Mouse (Mus musculus) embryonic facial prominence, embryonic 14.5 days (tissue): ENCODE measurements around the gene 2410004B18Rik. TPM values are rescaled to one million over a fixed set of nuclear protein-coding genes. Genes with fewer than 3 reads are reported as not detected.

Source experiments
- ATAC-seq: fragments of 200-750 bp; cut with Nextera tagmentation; 2 replicates; pipeline ENCODE4 v1.8.0; 2017; ENCODE audit warnings: low read depth, moderate number of reproducible peaks, moderate TSS enrichment
- DNase-seq: peaks from one replicate; pipeline ENCODE4 v3.0.0-alpha.2; 2015; ENCODE audit warnings: low spot score
- H3K27ac ChIP-seq: fragments of 300-500 bp; sonication (generic); replicated peaks from 2 replicates; pipeline ENCODE4 v1.5.1; 2014; ENCODE audit warnings: low read depth, mild to moderate bottlenecking, low read length, moderate library complexity
- H3K27me3 ChIP-seq: fragments of 300-500 bp; sonication (generic); replicated peaks from 2 replicates; pipeline ENCODE4 v1.6.1; 2014; ENCODE audit warnings: low read length; ENCODE audit not compliant: control insufficient read depth, insufficient read depth
- H3K36me3 ChIP-seq: fragments of 300-500 bp; sonication (generic); 2 replicates; pipeline ENCODE4 v1.6.1; 2014; ENCODE audit warnings: low read length, mixed read lengths; ENCODE audit not compliant: control insufficient read depth, insufficient read depth
- H3K4me1 ChIP-seq: fragments of 300-500 bp; sonication (generic); 2 replicates; pipeline ENCODE4 v1.6.1; 2014; ENCODE audit warnings: antibody characterized with exemption, low read length; ENCODE audit not compliant: control insufficient read depth, insufficient read depth
- H3K4me2 ChIP-seq: fragments of 300-500 bp; sonication (generic); 2 replicates; pipeline ENCODE4 v1.6.1; 2014; ENCODE audit warnings: low read depth, mild to moderate bottlenecking, low read length, moderate library complexity, mixed read lengths
- H3K4me3 ChIP-seq: fragments of 300-500 bp; sonication (generic); 2 replicates; pipeline ENCODE4 v1.5.1; 2014; ENCODE audit warnings: low read depth, mild to moderate bottlenecking, low read length
- H3K9ac ChIP-seq: fragments of 300-500 bp; sonication (generic); 2 replicates; pipeline ENCODE4 v1.6.1; 2014; ENCODE audit warnings: low read depth, mild to moderate bottlenecking, low read length, moderate library complexity, mixed read lengths
- H3K9me3 ChIP-seq: fragments of 300-500 bp; sonication (generic); 2 replicates; pipeline ENCODE4 v1.6.1; 2016; ENCODE audit warnings: low read length; ENCODE audit not compliant: control insufficient read depth
- WGBS: fragments of 180-500 bp; shearing (Covaris S2); extraction: QIAGEN DNeasy Blood & Tissue Kit; methylation state at CpG from one replicate; pipeline ENCODE4 v1.1.7; 2014; 5-methylcytosine and 5-hydroxymethylcytosine counted together
- polyA plus RNA-seq: library from polyadenylated mRNA; unstranded; fragments of >200 nt; fragmentation: Nextera tagmentation; extraction: Ambion mirVana; gene quantifications from 2 replicates; pipeline ENCODE4 v1.2.1, GENCODE M21; 2014

Gene 2410004B18Rik
- polyA plus RNA-seq, 1 experiment from 2014 or later: 47.3 TPM

DNA sequence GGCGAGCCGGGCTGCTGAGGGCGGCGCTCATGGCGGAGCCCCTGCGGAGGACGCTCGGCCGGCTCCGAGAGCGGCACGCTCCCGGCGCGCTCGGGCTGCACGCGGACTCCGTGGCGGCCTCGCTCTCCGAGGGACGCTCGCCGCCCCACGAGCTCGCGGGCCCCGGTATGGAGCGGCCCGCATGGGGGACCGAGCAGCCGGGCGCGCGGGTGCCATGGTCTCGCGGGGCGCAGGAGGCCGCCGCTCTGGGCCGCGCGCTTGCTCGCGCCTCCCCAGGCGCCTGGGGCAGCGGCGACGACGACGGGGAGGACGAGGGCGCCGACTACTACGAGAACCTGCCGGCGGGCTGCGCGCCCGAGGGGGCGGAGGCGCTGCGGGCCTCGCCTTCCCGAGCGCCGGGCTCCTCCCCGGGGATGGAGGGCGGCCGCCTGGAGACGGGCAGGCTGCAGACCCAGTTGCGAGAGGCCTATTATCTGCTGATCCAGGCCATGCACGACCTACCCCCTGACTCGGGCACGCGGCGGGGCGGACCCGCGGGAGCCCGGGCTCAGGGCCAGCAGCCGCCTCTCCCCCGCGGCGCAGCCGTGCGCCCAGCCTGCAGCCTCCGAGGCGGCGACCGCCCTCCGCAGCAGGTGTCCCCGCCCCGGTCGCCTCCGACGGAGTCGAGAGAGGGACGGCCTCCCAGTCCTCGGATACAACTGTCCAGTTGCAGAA lies 50.3 kb downstream of the 2410004B18Rik start:
- 0% methylated on average over 2 of the region's 101 CpGs for WGBS
- Histone ChIP-seq H3K4me2 (peak overlapping the region; percentile 86), H3K9me3 (no peaks in the 10 kb centered on the region), H3K9ac (peak overlapping the region; percentile 90), H3K4me3 (peak overlapping the region; percentile 77), H3K27me3 (0 out of 2 replicates have a peak, but pooled peaks cover 3% of the 10 kb centered on the region), H3K27ac (peak overlapping the region; percentile 90), H3K36me3 (no peaks in the 10 kb centered on the region), H3K4me1 (peaks cover 11% of the 10 kb centered on the region)
- DNase-seq (peak; percentile 78), ATAC-seq (peak; percentile 86)

DNA sequence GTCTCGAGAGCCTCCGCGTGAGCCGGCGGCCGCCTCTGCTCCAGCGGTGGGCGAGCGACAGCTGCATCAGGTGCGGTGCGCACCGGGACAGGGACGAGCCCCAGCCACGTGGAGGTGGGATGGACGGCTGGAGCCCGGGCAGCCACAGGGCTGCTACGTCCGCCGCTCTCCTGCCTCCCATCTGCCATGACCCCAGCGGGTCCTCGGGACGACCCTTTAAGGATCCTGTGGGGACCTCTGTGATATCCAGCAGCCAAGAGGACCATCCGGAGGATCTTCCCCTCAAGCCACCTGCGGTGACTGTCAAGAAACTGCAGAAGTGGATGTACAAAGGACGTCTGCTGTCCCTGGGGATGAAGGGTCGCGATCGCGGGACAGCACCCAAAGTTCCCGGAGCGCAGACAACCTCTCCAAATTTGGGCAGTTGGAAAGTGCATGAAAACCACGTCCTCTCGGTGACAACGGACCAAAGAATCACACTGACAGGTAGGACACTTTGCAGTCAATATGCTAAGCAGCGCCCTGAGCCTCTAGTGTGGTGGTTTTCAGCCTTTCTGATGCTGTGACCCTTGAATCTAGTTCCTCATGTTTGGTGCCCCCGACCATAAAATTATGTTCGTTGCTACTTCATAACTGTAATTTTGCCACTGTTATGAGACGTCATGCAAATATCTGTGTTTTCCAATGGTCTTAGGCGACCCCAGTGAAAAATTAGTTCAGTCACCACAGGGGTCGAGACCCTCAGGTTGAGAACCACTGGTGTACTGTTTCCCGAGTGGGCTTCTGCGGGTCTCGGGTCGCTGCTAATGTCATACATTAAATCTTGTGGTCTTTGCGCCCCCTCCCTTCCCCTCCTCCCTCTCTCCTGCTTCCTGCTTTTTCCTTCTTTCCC lies 51.1 kb downstream of the 2410004B18Rik start:
- Histone ChIP-seq H3K4me3 (peak overlapping the region; percentile 77), H3K9ac (peak overlapping the region; percentile 90), H3K27ac (peak overlapping the region; percentile 90), H3K4me2 (peak overlapping the region; percentile 86), H3K27me3 (0 out of 2 replicates have a peak, but pooled peaks cover 3% of the 10 kb centered on the region), H3K4me1 (peaks cover 11% of the 10 kb centered on the region), H3K36me3 (no peaks in the 10 kb centered on the region), H3K9me3 (no peaks in the 10 kb centered on the region)
- under 1% methylated on average over 37 of the region's 45 CpGs for WGBS
- ATAC-seq (no peak; the same call in 1 of the 2 replicates), DNase-seq (no peak)

- Histone ChIP-seq H3K4me1 (peaks cover 11% of the 10 kb centered on the region), H3K4me3 (peak overlapping the region; percentile 77), H3K9ac (peak overlapping the region; percentile 90), H3K27ac (no peak overlapping the region), H3K9me3 (no peaks in the 10 kb centered on the region), H3K36me3 (no peaks in the 10 kb centered on the region), H3K27me3 (0 out of 2 replicates have a peak, but pooled peaks cover 3% of the 10 kb centered on the region), H3K4me2 (peak overlapping the region; percentile 86)
- no peak for ATAC-seq
- WGBS: 6% methylated on average over 11 of the region's 11 CpGs
- DNase-seq: peak; percentile 34
Measured at GRCm38 (mm10) chr3:145989576-145990081, 51.8 kb downstream of the 2410004B18Rik start.

GRCm38 (mm10) chr3:145991130-145991529 lies 53.3 kb downstream of the 2410004B18Rik start:
- no peak overlapping the region for H3K27ac ChIP-seq
- DNase-seq (no peak), ATAC-seq (no peak)
- H3K27me3 ChIP-seq: 0 out of 2 replicates have a peak, but pooled peaks cover 3% of the 10 kb centered on the region
- 64% methylated on average over 13 of the region's 13 CpGs for WGBS
- no peaks in the 10 kb centered on the region for H3K9me3 ChIP-seq
- H3K4me3 ChIP-seq: peak overlapping the region; percentile 6; the same call in 1 of the 2 replicates
- H3K36me3 ChIP-seq: no peaks in the 10 kb centered on the region
- H3K4me2 ChIP-seq: peak overlapping the region; percentile 36
- H3K9ac ChIP-seq: no peak overlapping the region
- peaks cover 11% of the 10 kb centered on the region for H3K4me1 ChIP-seq

- H3K4me1 ChIP-seq: peaks cover 11% of the 10 kb centered on the region
- no peaks in the 10 kb centered on the region for H3K9me3 ChIP-seq
- H3K27me3 ChIP-seq: no peaks in the 10 kb centered on the region
- no peak overlapping the region for H3K4me3 ChIP-seq
- ATAC-seq (no peak), DNase-seq (no peak)
- no peak overlapping the region for H3K4me2 ChIP-seq
- H3K36me3 ChIP-seq: no peaks in the 10 kb centered on the region
- H3K27ac ChIP-seq: no peak overlapping the region
- H3K9ac ChIP-seq: no peak overlapping the region
- WGBS: 76% methylated on average over 10 of the region's 10 CpGs
Measured at GRCm38 (mm10) chr3:145991976-145992730, 54.3 kb downstream of the 2410004B18Rik start.

DNA sequence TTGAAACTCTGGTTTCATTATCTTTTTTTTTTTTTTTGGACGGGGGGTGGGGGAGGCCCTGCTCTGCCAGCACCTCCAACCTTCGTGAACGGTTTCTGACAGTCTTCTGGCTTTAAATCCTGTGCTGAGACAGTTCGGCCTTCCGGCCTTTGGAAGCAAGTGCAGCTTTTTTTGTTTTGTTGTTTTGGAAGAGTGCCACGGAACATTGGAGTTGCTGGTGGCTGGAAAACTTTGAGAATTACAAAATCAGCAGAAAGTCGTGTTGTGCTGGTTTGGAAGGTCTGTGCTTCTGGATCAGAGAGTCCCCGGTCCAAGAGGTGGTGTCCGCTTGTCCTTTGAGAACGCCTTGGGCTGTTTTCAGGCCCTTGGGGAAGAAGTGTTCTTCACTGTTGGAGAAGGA lies 55.0 kb downstream of the 2410004B18Rik start:
- DNase-seq: peak; percentile 73
- no peak for ATAC-seq

GRCm38 (mm10) chr3:145993481-145994201 lies 55.8 kb downstream of the 2410004B18Rik start:
- 77% methylated on average over 14 of the region's 14 CpGs for WGBS
- ATAC-seq: no peak
- H3K9me3 ChIP-seq: no peaks in the 10 kb centered on the region
- H3K36me3 ChIP-seq: peaks cover 6% of the 10 kb centered on the region; the same call in 1 of the 2 replicates
- H3K27ac ChIP-seq: no peak overlapping the region
- no peak for DNase-seq
- no peaks in the 10 kb centered on the region for H3K27me3 ChIP-seq
- H3K4me3 ChIP-seq: no peak overlapping the region
- H3K9ac ChIP-seq: no peak overlapping the region
- no peak overlapping the region for H3K4me2 ChIP-seq
- H3K4me1 ChIP-seq: peaks cover 11% of the 10 kb centered on the region

More for the DNA sequence above, 55.0 kb downstream of the 2410004B18Rik start:
- H3K9ac ChIP-seq: no peak overlapping the region
- no peak overlapping the region for H3K4me3 ChIP-seq
- no peak overlapping the region; the same call in 1 of the 2 replicates for H3K27ac ChIP-seq
- H3K36me3 ChIP-seq: no peaks in the 10 kb centered on the region
- no peaks in the 10 kb centered on the region for H3K9me3 ChIP-seq
- no peak overlapping the region for H3K4me2 ChIP-seq
- H3K27me3 ChIP-seq: no peaks in the 10 kb centered on the region
- 65% methylated on average over 10 of the region's 10 CpGs for WGBS
- peaks cover 11% of the 10 kb centered on the region for H3K4me1 ChIP-seq
